Mouse (Mus musculus): ENCODE results near the gene Ell3. TPM values are rescaled to one million over a fixed set of nuclear protein-coding genes. Genes with fewer than 3 reads are reported as not detected.

The Ell3 gene
- polyA plus RNA-seq, 1 experiment from 2014 or later = 4.3 TPM

- ATAC-seq (replicated peaks; ENCODE audit: low FRiP score) = no peak
- DNase-seq (ENCODE audit: low spot score) = no peak
- Histone ChIP-seq H3K4me2 (no peak overlapping the region), H3K4me1 (replicated peaks; ENCODE audit: control insufficient read depth, insufficient read depth, low read length) (peaks cover 22% of the 10 kb centered on the region), H3K4me3 (ENCODE audit: low read depth, low read length) (no peak overlapping the region), H3K9me3 (ENCODE audit: control insufficient read depth, low read length) (no peaks in the 10 kb centered on the region), H3K27ac (ENCODE audit: low read depth, low read length) (no peak overlapping the region), H3K36me3 (ENCODE audit: control insufficient read depth, insufficient read depth, low read length) (peaks cover 20% of the 10 kb centered on the region), H3K9ac (ENCODE audit: low read depth, low read length) (no peak overlapping the region), H3K27me3 (replicated peaks; ENCODE audit: control insufficient read depth, insufficient read depth, low read length) (no peaks in the 10 kb centered on the region)
- 73% methylated on average over 4 of the region's 4 CpGs for WGBS
Observed at GRCm38 (mm10) chr2:121452361-121452760, 8.3 kb upstream of the Ell3 start.

GRCm38 (mm10) chr2:121450093-121450492 lies 6.0 kb upstream of the Ell3 start:
- Histone ChIP-seq H3K4me2 (peak overlapping the region; percentile 95), H3K4me1 (replicated peaks; ENCODE audit: control insufficient read depth, insufficient read depth, low read length) (peaks cover 13% of the 10 kb centered on the region), H3K27ac (ENCODE audit: low read depth, low read length) (peak overlapping the region; percentile 94), H3K36me3 (ENCODE audit: control insufficient read depth, insufficient read depth, low read length) (peaks cover 20% of the 10 kb centered on the region), H3K4me3 (ENCODE audit: low read depth, low read length) (peak overlapping the region; percentile 100), H3K9me3 (ENCODE audit: control insufficient read depth, low read length) (no peaks in the 10 kb centered on the region), H3K9ac (ENCODE audit: low read depth, low read length) (peak overlapping the region; percentile 95), H3K27me3 (replicated peaks; ENCODE audit: control insufficient read depth, insufficient read depth, low read length) (no peaks in the 10 kb centered on the region)
- no peak for ATAC-seq (replicated peaks; ENCODE audit: low FRiP score)
- DNase-seq (ENCODE audit: low spot score) = no peak
- WGBS = 1% methylated on average over 7 of the region's 7 CpGs

DNA sequence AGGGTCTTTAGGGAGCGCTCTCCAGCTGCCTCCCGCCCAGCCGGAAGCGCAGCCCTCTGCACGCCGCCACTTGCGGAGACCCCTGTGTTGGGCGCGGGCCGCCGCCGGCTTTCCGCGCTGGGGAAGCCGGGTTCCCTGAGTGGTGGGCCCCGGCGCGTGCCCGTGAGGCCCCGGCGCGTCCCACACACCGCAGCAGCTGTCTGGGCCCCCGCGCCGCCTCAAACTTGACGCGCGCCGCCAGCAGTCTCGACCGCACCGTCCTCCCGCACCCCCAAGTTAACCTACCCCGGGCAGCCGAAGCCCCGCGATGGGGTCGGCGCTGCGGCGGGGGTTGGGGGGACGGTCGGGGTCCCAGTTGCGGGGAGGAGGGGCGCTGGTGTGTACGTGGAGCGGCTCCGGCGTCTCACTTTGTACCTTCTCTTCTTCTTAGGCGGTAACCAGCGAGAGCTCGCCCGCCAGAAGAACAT lies 5.5 kb upstream of the Ell3 start:
- Histone ChIP-seq H3K27ac (ENCODE audit: low read depth, low read length) (peak overlapping the region; percentile 94), H3K27me3 (replicated peaks; ENCODE audit: control insufficient read depth, insufficient read depth, low read length) (no peaks in the 10 kb centered on the region), H3K9me3 (ENCODE audit: control insufficient read depth, low read length) (no peaks in the 10 kb centered on the region), H3K36me3 (ENCODE audit: control insufficient read depth, insufficient read depth, low read length) (peaks cover 18% of the 10 kb centered on the region), H3K4me2 (peak overlapping the region; percentile 95), H3K9ac (ENCODE audit: low read depth, low read length) (peak overlapping the region; percentile 95), H3K4me1 (replicated peaks; ENCODE audit: control insufficient read depth, insufficient read depth, low read length) (peaks cover 13% of the 10 kb centered on the region), H3K4me3 (ENCODE audit: low read depth, low read length) (peak overlapping the region; percentile 100)
- under 1% methylated on average over 54 of the region's 54 CpGs for WGBS
- DNase-seq (ENCODE audit: low spot score) (no peak), ATAC-seq (replicated peaks; ENCODE audit: low FRiP score) (peak; percentile 16)

- peak within 1 kb of the TSS; percentile 94 for H3K27ac ChIP-seq (ENCODE audit: low read depth, low read length)
- DNase-seq (ENCODE audit: low spot score) (peak; percentile 100), ATAC-seq (replicated peaks; ENCODE audit: low FRiP score) (peak; percentile 97)
- peak within 1 kb of the TSS; percentile 95 for H3K9ac ChIP-seq (ENCODE audit: low read depth, low read length)
- H3K9me3 ChIP-seq (ENCODE audit: control insufficient read depth, low read length) = no peaks in the 10 kb centered on the region
- H3K36me3 ChIP-seq (ENCODE audit: control insufficient read depth, insufficient read depth, low read length) = peaks cover 18% of the 10 kb centered on the region
- H3K27me3 ChIP-seq (replicated peaks; ENCODE audit: control insufficient read depth, insufficient read depth, low read length) = no peaks in the 10 kb centered on the region
- H3K4me3 ChIP-seq (ENCODE audit: low read depth, low read length) = peak within 1 kb of the TSS; percentile 100
- WGBS = 2% methylated on average over 67 of the region's 74 CpGs
- peak within 1 kb of the TSS; percentile 95 for H3K4me2 ChIP-seq
- H3K4me1 ChIP-seq (replicated peaks; ENCODE audit: control insufficient read depth, insufficient read depth, low read length) = peaks cover 13% of the 10 kb centered on the region
Observed at GRCm38 (mm10) chr2:121448739-121449535, 4.9 kb upstream of the Ell3 start, which contains the start of gene Serf2. Gene Serf2 (plus strand): TSS chr2:121449195.

DNA sequence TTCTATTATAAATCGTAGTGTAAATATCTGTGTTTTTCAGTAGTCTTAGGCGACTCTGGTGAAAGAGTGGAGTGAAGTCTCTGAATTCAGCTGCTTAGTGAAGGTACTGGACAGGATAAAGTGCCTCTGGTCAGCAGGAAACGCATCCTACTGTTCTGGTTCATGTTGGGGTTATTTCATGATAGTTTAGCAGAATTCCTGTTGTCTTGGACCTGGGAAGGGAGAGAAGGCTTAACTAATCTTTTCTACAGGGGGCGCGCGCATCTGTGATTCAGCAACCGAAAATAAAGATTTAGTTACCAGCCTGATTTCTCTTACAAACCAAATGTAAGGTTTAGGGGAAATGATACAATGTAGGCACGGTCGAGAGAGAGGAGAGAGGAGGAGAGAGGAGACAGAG lies 4.1 kb upstream of the Ell3 start:
- Histone ChIP-seq H3K9ac (ENCODE audit: low read depth, low read length) (peak overlapping the region; percentile 66), H3K4me3 (ENCODE audit: low read depth, low read length) (peak overlapping the region; percentile 100), H3K36me3 (ENCODE audit: control insufficient read depth, insufficient read depth, low read length) (peaks cover 15% of the 10 kb centered on the region), H3K27me3 (replicated peaks; ENCODE audit: control insufficient read depth, insufficient read depth, low read length) (no peaks in the 10 kb centered on the region), H3K4me1 (replicated peaks; ENCODE audit: control insufficient read depth, insufficient read depth, low read length) (peaks cover 14% of the 10 kb centered on the region), H3K9me3 (ENCODE audit: control insufficient read depth, low read length) (no peaks in the 10 kb centered on the region), H3K27ac (ENCODE audit: low read depth, low read length) (peak overlapping the region; percentile 87), H3K4me2 (peak overlapping the region; percentile 95)
- ATAC-seq (replicated peaks; ENCODE audit: low FRiP score) = no peak
- DNase-seq (ENCODE audit: low spot score) = no peak
- WGBS = 16% methylated on average over 9 of the region's 9 CpGs

- Histone ChIP-seq H3K27me3 (replicated peaks; ENCODE audit: control insufficient read depth, insufficient read depth, low read length) (0 out of 2 replicates have a peak, but pooled peaks cover under 1% of the 10 kb centered on the region), H3K9ac (ENCODE audit: low read depth, low read length) (no peak overlapping the region), H3K9me3 (ENCODE audit: control insufficient read depth, low read length) (no peaks in the 10 kb centered on the region), H3K36me3 (ENCODE audit: control insufficient read depth, insufficient read depth, low read length) (peaks cover 6% of the 10 kb centered on the region), H3K4me3 (ENCODE audit: low read depth, low read length) (no peak overlapping the region), H3K4me1 (replicated peaks; ENCODE audit: control insufficient read depth, insufficient read depth, low read length) (peaks cover 22% of the 10 kb centered on the region), H3K27ac (ENCODE audit: low read depth, low read length) (no peak overlapping the region), H3K4me2 (no peak overlapping the region)
- DNase-seq (ENCODE audit: low spot score) (no peak), ATAC-seq (replicated peaks; ENCODE audit: low FRiP score) (no peak)
- 68% methylated on average over 3 of the region's 3 CpGs for WGBS
Observed at GRCm38 (mm10) chr2:121447006-121447405, 2.9 kb upstream of the Ell3 start.

GRCm38 (mm10) chr2:121446506-121446905 lies 2.4 kb upstream of the Ell3 start:
- 78% methylated on average over 4 of the region's 4 CpGs for WGBS
- Histone ChIP-seq H3K27ac (ENCODE audit: low read depth, low read length) (no peak overlapping the region), H3K4me3 (ENCODE audit: low read depth, low read length) (no peak overlapping the region), H3K9me3 (ENCODE audit: control insufficient read depth, low read length) (no peaks in the 10 kb centered on the region), H3K9ac (ENCODE audit: low read depth, low read length) (no peak overlapping the region), H3K4me2 (no peak overlapping the region), H3K36me3 (ENCODE audit: control insufficient read depth, insufficient read depth, low read length) (peaks cover 4% of the 10 kb centered on the region), H3K4me1 (replicated peaks; ENCODE audit: control insufficient read depth, insufficient read depth, low read length) (peaks cover 24% of the 10 kb centered on the region), H3K27me3 (replicated peaks; ENCODE audit: control insufficient read depth, insufficient read depth, low read length) (0 out of 2 replicates have a peak, but pooled peaks cover 5% of the 10 kb centered on the region)
- DNase-seq (ENCODE audit: low spot score) = no peak
- no peak for ATAC-seq (replicated peaks; ENCODE audit: low FRiP score)

- Histone ChIP-seq H3K9ac (ENCODE audit: low read depth, low read length) (no peak overlapping the region), H3K4me3 (ENCODE audit: low read depth, low read length) (no peak overlapping the region), H3K9me3 (ENCODE audit: control insufficient read depth, low read length) (no peaks in the 10 kb centered on the region), H3K36me3 (ENCODE audit: control insufficient read depth, insufficient read depth, low read length) (no peaks in the 10 kb centered on the region), H3K4me2 (no peak overlapping the region), H3K27me3 (replicated peaks; ENCODE audit: control insufficient read depth, insufficient read depth, low read length) (0 out of 2 replicates have a peak, but pooled peaks cover 7% of the 10 kb centered on the region), H3K27ac (ENCODE audit: low read depth, low read length) (no peak overlapping the region), H3K4me1 (replicated peaks; ENCODE audit: control insufficient read depth, insufficient read depth, low read length) (peaks cover 15% of the 10 kb centered on the region)
- ATAC-seq (replicated peaks; ENCODE audit: low FRiP score) (no peak), DNase-seq (ENCODE audit: low spot score) (no peak)
- 72% methylated on average over 3 of the region's 3 CpGs for WGBS
Observed at GRCm38 (mm10) chr2:121445117-121445516, 1.0 kb upstream of the Ell3 start.

- Histone ChIP-seq H3K4me3 (ENCODE audit: low read depth, low read length) (peak overlapping the region; percentile 53), H3K27ac (ENCODE audit: low read depth, low read length) (no peak overlapping the region), H3K27me3 (replicated peaks; ENCODE audit: control insufficient read depth, insufficient read depth, low read length) (0 out of 2 replicates have a peak, but pooled peaks cover 7% of the 10 kb centered on the region), H3K4me1 (replicated peaks; ENCODE audit: control insufficient read depth, insufficient read depth, low read length) (peaks cover 15% of the 10 kb centered on the region), H3K9ac (ENCODE audit: low read depth, low read length) (0 out of 2 replicates have a peak overlapping the region, but pooled peaks have one; percentile 31), H3K9me3 (ENCODE audit: control insufficient read depth, low read length) (no peaks in the 10 kb centered on the region), H3K36me3 (ENCODE audit: control insufficient read depth, insufficient read depth, low read length) (peaks cover 4% of the 10 kb centered on the region), H3K4me2 (peak overlapping the region; percentile 90)
- DNase-seq (ENCODE audit: low spot score) (no peak), ATAC-seq (replicated peaks; ENCODE audit: low FRiP score) (no peak)
- WGBS = 27% methylated on average over 8 of the region's 8 CpGs
Observed at GRCm38 (mm10) chr2:121443068-121443349, 1.1 kb downstream of the Ell3 start.
